Mouse (Mus musculus): ENCODE results near the gene Rbm41. TPM values are rescaled to one million over a fixed set of nuclear protein-coding genes. Genes with fewer than 3 reads are reported as not detected.

Rbm41 gene
- polyA plus RNA-seq, 1 experiment from 2014 or later, result 4.1 TPM

GRCm38 (mm10) chrX:139877105-139877504 is 121.3 kb downstream of the Rbm41 start:
- Histone ChIP-seq H3K4me2 (ENCODE audit: low read depth, low read length) (no peak overlapping the region), H3K9ac (ENCODE audit: low read length) (no peak overlapping the region), H3K4me1 (ENCODE audit: control insufficient read depth, insufficient read depth, low read length) (no peaks in the 10 kb centered on the region), H3K9me3 (replicated peaks; ENCODE audit: control insufficient read depth, low read length) (no peaks in the 10 kb centered on the region), H3K36me3 (ENCODE audit: control insufficient read depth, insufficient read depth, low read length) (no peaks in the 10 kb centered on the region), H3K27ac (ENCODE audit: low read length) (no peak overlapping the region), H3K27me3 (ENCODE audit: control insufficient read depth, insufficient read depth, low read length) (peaks cover 16% of the 10 kb centered on the region; the same call in 1 of the 2 replicates), H3K4me3 (replicated peaks; ENCODE audit: low read length) (no peak overlapping the region)
- WGBS, result 72% methylated on average over 7 of the region's 7 CpGs
- ATAC-seq (ENCODE audit: insufficient read depth, low FRiP score), result no peak

GRCm38 (mm10) chrX:139870938-139871791 is 127.2 kb downstream of the Rbm41 start, which contains the start of gene Morc4:
Gene Morc4 (minus strand): TSS chrX:139871677.
- Histone ChIP-seq H3K4me1 (ENCODE audit: control insufficient read depth, insufficient read depth, low read length) (no peaks in the 10 kb centered on the region), H3K9me3 (replicated peaks; ENCODE audit: control insufficient read depth, low read length) (no peaks in the 10 kb centered on the region), H3K36me3 (ENCODE audit: control insufficient read depth, insufficient read depth, low read length) (no peaks in the 10 kb centered on the region), H3K27me3 (ENCODE audit: control insufficient read depth, insufficient read depth, low read length) (peaks cover 4% of the 10 kb centered on the region; the same call in 1 of the 2 replicates), H3K4me2 (ENCODE audit: low read depth, low read length) (peak within 1 kb of the TSS; percentile 63), H3K27ac (ENCODE audit: low read length) (peak within 1 kb of the TSS; percentile 42; the same call in 1 of the 2 replicates), H3K9ac (ENCODE audit: low read length) (peak within 1 kb of the TSS; percentile 76), H3K4me3 (replicated peaks; ENCODE audit: low read length) (peak within 1 kb of the TSS; percentile 64)
- ATAC-seq (ENCODE audit: insufficient read depth, low FRiP score), result peak; percentile 86
- WGBS, result 20% methylated on average over 51 of the region's 87 CpGs

- H3K4me3 ChIP-seq (replicated peaks; ENCODE audit: low read length), result peak overlapping the region; percentile 64
- H3K9ac ChIP-seq (ENCODE audit: low read length), result peak overlapping the region; percentile 76
- peaks cover 4% of the 10 kb centered on the region; the same call in 1 of the 2 replicates for H3K27me3 ChIP-seq (ENCODE audit: control insufficient read depth, insufficient read depth, low read length)
- no peak overlapping the region for H3K27ac ChIP-seq (ENCODE audit: low read length)
- H3K4me2 ChIP-seq (ENCODE audit: low read depth, low read length), result peak overlapping the region; percentile 63
- 22% methylated on average over 15 of the region's 15 CpGs for WGBS
- peak; percentile 53; the same call in 1 of the 2 replicates for ATAC-seq (ENCODE audit: insufficient read depth, low FRiP score)
- no peaks in the 10 kb centered on the region for H3K9me3 ChIP-seq (replicated peaks; ENCODE audit: control insufficient read depth, low read length)
- H3K4me1 ChIP-seq (ENCODE audit: control insufficient read depth, insufficient read depth, low read length), result no peaks in the 10 kb centered on the region
- no peaks in the 10 kb centered on the region for H3K36me3 ChIP-seq (ENCODE audit: control insufficient read depth, insufficient read depth, low read length)
These were observed 128.1 kb downstream of the Rbm41 start for GRCm38 (mm10) chrX:139870300-139870711.

GRCm38 (mm10) chrX:139859402-139859801 is 139.0 kb downstream of the Rbm41 start:
- WGBS, result 60% methylated on average over 5 of the region's 5 CpGs
- ATAC-seq (ENCODE audit: insufficient read depth, low FRiP score), result peak; percentile 50; the same call in 1 of the 2 replicates

GRCm38 (mm10) chrX:139854795-139855194 is 143.6 kb downstream of the Rbm41 start:
- no peak overlapping the region for H3K27ac ChIP-seq (ENCODE audit: low read length)
- H3K4me3 ChIP-seq (replicated peaks; ENCODE audit: low read length), result no peak overlapping the region
- no peak overlapping the region for H3K4me2 ChIP-seq (ENCODE audit: low read depth, low read length)
- H3K36me3 ChIP-seq (ENCODE audit: control insufficient read depth, insufficient read depth, low read length), result no peaks in the 10 kb centered on the region
- no peaks in the 10 kb centered on the region for H3K27me3 ChIP-seq (ENCODE audit: control insufficient read depth, insufficient read depth, low read length)
- no peaks in the 10 kb centered on the region for H3K9me3 ChIP-seq (replicated peaks; ENCODE audit: control insufficient read depth, low read length)
- no peak overlapping the region for H3K9ac ChIP-seq (ENCODE audit: low read length)
- ATAC-seq (ENCODE audit: insufficient read depth, low FRiP score), result no peak
- WGBS, result 81% methylated on average over 4 of the region's 4 CpGs
- H3K4me1 ChIP-seq (ENCODE audit: control insufficient read depth, insufficient read depth, low read length), result no peaks in the 10 kb centered on the region

More at GRCm38 (mm10) chrX:139859402-139859801, 139.0 kb downstream of the Rbm41 start:
- H3K27ac ChIP-seq (ENCODE audit: low read length), result no peak overlapping the region
- H3K27me3 ChIP-seq (ENCODE audit: control insufficient read depth, insufficient read depth, low read length), result no peaks in the 10 kb centered on the region
- no peaks in the 10 kb centered on the region for H3K36me3 ChIP-seq (ENCODE audit: control insufficient read depth, insufficient read depth, low read length)
- no peaks in the 10 kb centered on the region for H3K4me1 ChIP-seq (ENCODE audit: control insufficient read depth, insufficient read depth, low read length)
- no peak overlapping the region for H3K4me3 ChIP-seq (replicated peaks; ENCODE audit: low read length)
- no peak overlapping the region for H3K9ac ChIP-seq (ENCODE audit: low read length)
- H3K9me3 ChIP-seq (replicated peaks; ENCODE audit: control insufficient read depth, low read length), result no peaks in the 10 kb centered on the region
- no peak overlapping the region for H3K4me2 ChIP-seq (ENCODE audit: low read depth, low read length)

- 69% methylated on average over 6 of the region's 6 CpGs for WGBS
- no peaks in the 10 kb centered on the region for H3K9me3 ChIP-seq (replicated peaks; ENCODE audit: control insufficient read depth, low read length)
These were observed 157.3 kb downstream of the Rbm41 start for GRCm38 (mm10) chrX:139841091-139841490.

More at GRCm38 (mm10) chrX:139841091-139841490, 157.3 kb downstream of the Rbm41 start:
- H3K9ac ChIP-seq (ENCODE audit: low read length), result no peak overlapping the region
- H3K27me3 ChIP-seq (ENCODE audit: control insufficient read depth, insufficient read depth, low read length), result no peaks in the 10 kb centered on the region
- no peak for ATAC-seq (ENCODE audit: insufficient read depth, low FRiP score)
- H3K4me2 ChIP-seq (ENCODE audit: low read depth, low read length), result no peak overlapping the region
- no peak overlapping the region for H3K27ac ChIP-seq (ENCODE audit: low read length)
- H3K4me1 ChIP-seq (ENCODE audit: control insufficient read depth, insufficient read depth, low read length), result no peaks in the 10 kb centered on the region
- no peaks in the 10 kb centered on the region for H3K36me3 ChIP-seq (ENCODE audit: control insufficient read depth, insufficient read depth, low read length)
- H3K4me3 ChIP-seq (replicated peaks; ENCODE audit: low read length), result no peak overlapping the region

Other genes with a start within 250 kb of the Rbm41 start
- gene Ripply1, start 216.2 kb downstream of the Rbm41 start, polyA plus RNA-seq (2015; fragmentation: Nextera tagmentation; extraction: Ambion mirVana), result 0.45 TPM in 1 of 2 replicates, not detected in the other
- gene Cldn2, start 197.8 kb downstream of the Rbm41 start, polyA plus RNA-seq (2015; fragmentation: Nextera tagmentation; extraction: Ambion mirVana), result 10.8 and 13.4 TPM in 2 replicates
- 11.9 and 18.0 TPM in 2 replicates for gene Morc4, start 126.9 kb downstream of the Rbm41 start, polyA plus RNA-seq (2015; fragmentation: Nextera tagmentation; extraction: Ambion mirVana)
- gene Nup62cl, start 64.1 kb upstream of the Rbm41 start, polyA plus RNA-seq (2015; fragmentation: Nextera tagmentation; extraction: Ambion mirVana), result 6.0 and 7.3 TPM in 2 replicates
- gene Pih1h3b, start 64.3 kb upstream of the Rbm41 start, polyA plus RNA-seq (2015; fragmentation: Nextera tagmentation; extraction: Ambion mirVana), result not detected in 2 replicates

All from stomach, embryonic 16.5 days (tissue).